Mouse (Mus musculus): Measurements from ENCODE around the gene Araf.

DNA sequence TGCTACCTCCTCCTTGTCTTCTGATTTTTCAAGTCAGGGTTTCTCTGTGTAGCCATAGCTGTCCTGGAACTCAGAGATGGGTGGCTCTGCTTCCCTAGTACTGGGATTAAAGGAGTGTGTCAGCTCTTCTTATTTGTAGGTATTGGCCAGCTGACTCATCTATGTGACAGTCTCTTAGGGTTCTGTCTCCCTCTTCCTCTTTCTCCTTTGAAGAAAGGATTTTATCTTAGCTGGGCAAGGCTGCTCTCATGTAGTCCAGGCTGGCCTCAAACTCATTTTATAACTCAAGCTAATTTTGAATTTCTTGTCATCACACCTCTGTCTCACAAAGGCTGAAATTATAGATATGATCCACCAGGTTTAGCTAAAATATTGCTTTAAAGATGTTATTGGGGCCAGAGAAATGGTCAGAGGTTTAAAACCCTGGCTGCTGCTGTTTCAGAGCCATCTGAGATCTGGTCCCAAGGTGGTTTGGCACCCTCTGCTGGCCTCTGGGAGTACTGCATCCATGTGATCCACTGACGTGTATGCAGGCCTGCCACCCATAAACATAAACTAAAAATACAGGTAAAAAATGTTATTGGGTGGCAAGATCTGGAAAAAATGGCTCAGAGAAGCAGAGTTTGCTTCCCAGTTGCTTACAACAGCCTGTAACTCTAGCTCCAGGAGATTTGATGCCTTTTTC lies 26.8 kb upstream of the Araf start:
- TF ChIP-seq CEBPB (IDR thresholded peaks at IDR 0.05; ENCODE audit: low read depth) (no peak), MYOG (IDR thresholded peaks at IDR 0.05; ENCODE audit: control insufficient read depth, extremely low read depth, insufficient read length) (no peak), MAX (IDR thresholded peaks at IDR 0.05) (no peak)

Data from C2C12 (cell line).